Mouse (Mus musculus): ENCODE results near the gene Osr1.

GRCm38 (mm10) chr12:9580041-9580905 lies 10.4 kb downstream of the Osr1 start:
- TF ChIP-seq CTCF (IDR thresholded peaks at IDR 0.05) (no peak), EP300 (IDR thresholded peaks at IDR 0.05) (no peak)

All from lung, postnatal 0 days (tissue).